Mouse (Mus musculus) stomach, adult 2 months (tissue): ENCODE results near the gene Zmat3. TPM values are rescaled to one million over a fixed set of nuclear protein-coding genes. Genes with fewer than 3 reads are reported as not detected.

Source experiments
- polyA plus RNA-seq: library from polyadenylated mRNA; depleted of rRNA; stranded (reverse); fragments of >200 nt; gene quantifications from 2 replicates; pipeline ENCODE4 v1.2.3, GENCODE M21; 2012; rRNA removed

The Zmat3 gene
- polyA plus RNA-seq, result 3.2 and 3.9 TPM in 2 replicates

DNA sequence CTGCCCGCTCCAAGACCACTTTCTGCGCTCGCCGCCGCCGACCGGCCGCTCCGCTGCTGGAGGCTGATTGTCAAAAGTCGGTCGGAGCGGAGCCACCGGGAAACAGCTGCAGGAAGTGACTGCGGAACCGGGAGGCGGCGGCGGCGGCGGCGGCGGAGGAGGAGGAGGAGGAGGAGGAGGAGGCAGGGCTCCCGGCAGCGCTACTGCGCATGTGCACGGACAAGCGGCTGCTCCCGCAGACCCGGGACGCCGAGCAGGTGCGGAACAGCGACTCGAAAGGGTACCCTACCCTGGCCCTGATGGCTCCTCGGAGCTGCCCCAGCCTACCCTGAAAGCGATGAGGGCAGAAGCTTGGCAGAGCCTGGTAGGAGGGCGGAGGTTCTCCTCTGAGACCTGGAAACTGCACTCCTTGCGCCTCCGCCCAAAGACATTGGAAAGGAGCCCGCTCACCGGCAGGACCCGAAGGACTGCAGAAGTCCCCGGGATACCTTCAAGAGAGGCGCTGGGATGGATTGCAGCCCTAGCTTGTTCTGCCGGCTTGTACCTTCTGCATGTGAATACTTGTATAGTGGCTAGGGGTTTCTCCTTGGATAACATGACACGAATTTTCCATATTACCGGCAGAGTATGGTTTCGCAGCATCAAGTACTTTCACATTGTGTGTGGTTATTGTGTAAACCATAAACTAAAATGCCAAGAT, at the start of gene Zmat3:
Gene Zmat3, minus strand, starts transcription at position 469 of the 700 bp plus-strand sequence.

DNA sequence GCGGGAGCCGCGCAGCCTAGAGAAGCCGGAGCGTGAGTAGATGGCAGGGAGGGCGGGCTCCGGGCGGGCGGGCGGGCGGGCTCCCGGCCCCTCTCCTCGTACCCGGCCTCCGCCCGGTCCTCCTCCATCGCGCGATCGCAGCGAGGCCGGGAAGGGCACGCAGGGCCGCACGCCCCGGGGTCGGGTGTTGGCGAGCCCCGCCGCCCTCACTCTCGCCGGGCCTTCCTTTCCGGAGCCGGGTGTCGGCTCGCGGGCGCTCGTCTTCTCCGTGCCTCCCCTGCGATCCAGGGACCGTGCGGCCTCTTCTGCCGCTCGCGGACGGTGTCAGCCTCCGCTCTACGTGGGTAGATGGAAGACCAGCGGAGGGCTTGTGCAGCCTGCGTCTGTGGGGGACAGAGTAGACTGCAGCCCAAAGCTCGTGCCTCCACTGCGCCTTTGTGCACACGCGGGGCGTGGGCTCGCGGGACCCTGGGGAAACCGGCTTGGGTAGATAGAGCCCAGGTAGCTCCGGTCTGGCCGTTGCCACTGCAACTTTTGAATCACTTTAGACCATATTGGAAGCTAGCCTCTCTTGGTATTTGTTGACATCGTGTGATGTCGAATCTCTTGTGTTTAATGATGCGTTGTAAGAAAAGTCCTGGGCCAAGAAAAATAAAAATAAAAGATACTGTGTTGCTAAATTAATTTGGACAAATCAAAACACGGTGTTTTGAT, 31.8 kb upstream of the Zmat3 start, which contains the start of gene Pik3ca:
Gene Pik3ca, plus strand, starts transcription at position 211 of the 714 bp plus-strand sequence.

Other genes with a start within 250 kb of the Zmat3 start
- 0.39 and 0.48 TPM in 2 replicates for gene Pik3ca, start 31.7 kb upstream of the Zmat3 start, polyA plus RNA-seq
- gene Kcnmb3, start 126.2 kb upstream of the Zmat3 start, polyA plus RNA-seq, result not detected in 2 replicates
- gene Zfp639, start 144.2 kb upstream of the Zmat3 start, polyA plus RNA-seq, result 6.2 and 7.1 TPM in 2 replicates
- gene Mfn1, start 163.5 kb upstream of the Zmat3 start, polyA plus RNA-seq, result 2.6 and 3.1 TPM in 2 replicates